Mouse (Mus musculus) CH12.LX (cell line): Measurements from ENCODE around the gene Fam222a. TPM values are rescaled to one million over a fixed set of nuclear protein-coding genes. Genes with fewer than 3 reads are reported as not detected.

ENCODE experiments used
- DNase-seq: peaks from one replicate; pipeline ENCODE4 v3.0.0-alpha.2; 2013; ENCODE audit errors: extremely low read depth
- H3K27ac ChIP-seq: 2 replicates; pipeline ENCODE4 v1.5.1; 2012; ENCODE audit warnings: low read depth, mild to moderate bottlenecking, control low read depth, moderate library complexity; ENCODE audit not compliant: insufficient read depth
- H3K27me3 ChIP-seq: replicated peaks from 2 replicates; pipeline ENCODE3; 2012; ENCODE audit warnings: inconsistent platforms
- H3K36me3 ChIP-seq, 2 experiments: replicated peaks in 1 of 2; 2 replicates each; pipeline versions ENCODE3 to v1.6.1; 2012; ENCODE audit warnings: inconsistent platforms in 1 of 2, low read length in 1 of 2, mild to moderate bottlenecking in 1 of 2, mixed read lengths in 1 of 2, moderate library complexity in 1 of 2; ENCODE audit not compliant: control insufficient read depth in 1 of 2, insufficient read depth in 1 of 2
- H3K4me1 ChIP-seq, 2 experiments: 2 replicates each; pipeline ENCODE4 v1.6.1; 2012; ENCODE audit warnings: inconsistent platforms in 1 of 2, moderate library complexity in 1 of 2; ENCODE audit not compliant: insufficient read depth in 2 of 2, control insufficient read depth in 1 of 2
- H3K4me2 ChIP-seq: 2 replicates; pipeline ENCODE4 v1.6.1; 2012; ENCODE audit warnings: low read depth, mild to moderate bottlenecking, control low read depth; ENCODE audit not compliant: poor library complexity, insufficient read depth, severe bottlenecking
- H3K4me3 ChIP-seq, 3 experiments: fragments of 150-350 bp in 1 of 3; sonication (generic) in 1 of 3; replicated peaks in 1 of 3; 2 replicates each; pipeline versions ENCODE3 to v1.5.1; 2011 to 2012; ENCODE audit warnings: low read depth in 2 of 3, low read length in 2 of 3, mild to moderate bottlenecking in 2 of 3, moderate library complexity in 2 of 3, control low read depth in 1 of 3, improper control_type of control experiment in 1 of 3, inconsistent platforms in 1 of 3, mixed read lengths in 1 of 3; ENCODE audit not compliant: poor library complexity in 1 of 3
- H3K79me2 ChIP-seq: replicated peaks from 2 replicates; pipeline ENCODE4 v1.6.1; 2012; ENCODE audit warnings: mild to moderate bottlenecking, moderate library complexity; ENCODE audit not compliant: control insufficient read depth, poor library complexity, insufficient read depth, severe bottlenecking; ENCODE audit errors: extremely low read depth
- H3K9ac ChIP-seq: 2 replicates; pipeline ENCODE4 v1.6.1; 2012; ENCODE audit warnings: low read depth, mild to moderate bottlenecking, control low read depth, moderate library complexity; ENCODE audit not compliant: insufficient read depth
- H3K9me3 ChIP-seq: replicated peaks from 2 replicates; pipeline ENCODE3; 2012; ENCODE audit warnings: low read length, inconsistent platforms, mixed read lengths
- BHLHE40 ChIP-seq: IDR thresholded peaks from 2 replicates; pipeline ENCODE4 v1.6.1; 2011; ENCODE audit warnings: mild to moderate bottlenecking, low read depth, low read length, improper control_type of control experiment
- CHD1 ChIP-seq: IDR thresholded peaks from 2 replicates; pipeline ENCODE4 v1.6.1; 2012; ENCODE audit warnings: low read depth, low read length, improper control_type of control experiment, inconsistent platforms
- CHD2 ChIP-seq: IDR thresholded peaks from 2 replicates; pipeline ENCODE4 v1.6.1; 2011; ENCODE audit warnings: low read length, improper control_type of control experiment
- CTCF ChIP-seq, 2 experiments: IDR thresholded peaks in 1 of 2; conservative IDR thresholded peaks in 1 of 2; 2 replicates each; pipeline ENCODE4 v1.5.1; 2011 to 2012; ENCODE audit warnings: low read depth in 2 of 2, low read length in 2 of 2, improper control_type of control experiment in 1 of 2, inconsistent platforms in 1 of 2, mild to moderate bottlenecking in 1 of 2, moderate library complexity in 1 of 2
- E2F4 ChIP-seq: IDR thresholded peaks from 2 replicates; pipeline ENCODE4 v1.6.1; 2011; ENCODE audit warnings: low read depth, low read length, improper control_type of control experiment; ENCODE audit not compliant: insufficient replicate concordance
- ETS1 ChIP-seq: conservative IDR thresholded peaks from 2 replicates; pipeline ENCODE4 v1.6.1; 2012; ENCODE audit warnings: low read depth, mild to moderate bottlenecking, inconsistent platforms, low read length, improper control_type of control experiment, moderate library complexity
- GABPA ChIP-seq: IDR thresholded peaks from 2 replicates; pipeline ENCODE4 v1.6.1; 2012; ENCODE audit warnings: low read depth, low read length, improper control_type of control experiment, inconsistent platforms; ENCODE audit not compliant: insufficient replicate concordance
- IRF4 ChIP-seq: IDR thresholded peaks from 2 replicates; pipeline ENCODE4 v1.6.1; 2014; ENCODE audit warnings: low read depth, mild to moderate bottlenecking, inconsistent platforms, low read length, improper control_type of control experiment
- JUN ChIP-seq: IDR thresholded peaks from 2 replicates; pipeline ENCODE4 v1.6.1; 2011; ENCODE audit warnings: low read depth, mild to moderate bottlenecking, low read length, improper control_type of control experiment, moderate library complexity; ENCODE audit not compliant: insufficient read depth
- JUND ChIP-seq: conservative IDR thresholded peaks from 2 replicates; pipeline ENCODE4 v1.6.1; 2011; ENCODE audit warnings: low read depth, low read length, improper control_type of control experiment
- KAT2A ChIP-seq: IDR thresholded peaks from 2 replicates; pipeline ENCODE4 v1.6.1; 2012; ENCODE audit warnings: low read length, improper control_type of control experiment, inconsistent platforms; ENCODE audit not compliant: insufficient replicate concordance
- MAFK ChIP-seq: IDR thresholded peaks from 2 replicates; pipeline ENCODE4 v1.6.1; 2011; ENCODE audit warnings: low read length, improper control_type of control experiment; ENCODE audit not compliant: insufficient replicate concordance
- MAZ ChIP-seq: IDR thresholded peaks from 2 replicates; pipeline ENCODE4 v1.6.1; 2012; ENCODE audit warnings: low read depth, mild to moderate bottlenecking, inconsistent platforms, low read length, improper control_type of control experiment, moderate library complexity
- MEF2A ChIP-seq: IDR thresholded peaks from 2 replicates; pipeline ENCODE4 v1.6.1; 2014; ENCODE audit warnings: low read depth, mild to moderate bottlenecking, inconsistent platforms, low read length, improper control_type of control experiment, borderline replicate concordance
- MXI1 ChIP-seq: IDR thresholded peaks from 2 replicates; pipeline ENCODE4 v1.6.1; 2011; ENCODE audit warnings: mild to moderate bottlenecking, low read depth, low read length, improper control_type of control experiment
- NELFE ChIP-seq: IDR thresholded peaks from 2 replicates; pipeline ENCODE4 v1.6.1; 2011; ENCODE audit warnings: low read depth, low read length, improper control_type of control experiment
- NRF1 ChIP-seq: IDR thresholded peaks from 2 replicates; pipeline ENCODE4 v1.6.1; 2014; ENCODE audit warnings: low read depth, mild to moderate bottlenecking, inconsistent platforms, low read length, improper control_type of control experiment, moderate library complexity
- POLR2A ChIP-seq: IDR thresholded peaks from 2 replicates; pipeline ENCODE4 v1.6.1; 2011; ENCODE audit warnings: low read depth, mild to moderate bottlenecking, improper control_type of control experiment, low read length
- POLR2AphosphoS2 ChIP-seq: IDR thresholded peaks from 2 replicates; pipeline ENCODE4 v1.6.1; 2011; ENCODE audit warnings: low read depth, low read length, improper control_type of control experiment
- SIN3A ChIP-seq: IDR thresholded peaks from 2 replicates; pipeline ENCODE4 v1.6.1; 2012; ENCODE audit warnings: low read length, improper control_type of control experiment, inconsistent platforms
- SMC3 ChIP-seq: IDR thresholded peaks from 2 replicates; pipeline ENCODE4 v1.6.1; 2011; ENCODE audit warnings: low read depth, low read length, improper control_type of control experiment
- TBP ChIP-seq: conservative IDR thresholded peaks from 2 replicates; pipeline ENCODE4 v1.6.1; 2011; ENCODE audit warnings: low read depth, low read length, improper control_type of control experiment
- USF1 ChIP-seq: IDR thresholded peaks from 2 replicates; pipeline ENCODE4 v1.6.1; 2014; ENCODE audit warnings: low read depth, mild to moderate bottlenecking, inconsistent platforms, low read length, improper control_type of control experiment
- USF2 ChIP-seq: conservative IDR thresholded peaks from 2 replicates; pipeline ENCODE4 v1.6.1; 2011; ENCODE audit warnings: low read depth, low read length, improper control_type of control experiment
- ZC3H11A ChIP-seq: IDR thresholded peaks from 2 replicates; pipeline ENCODE4 v1.6.1; 2012; ENCODE audit warnings: low read depth, mild to moderate bottlenecking, inconsistent platforms, low read length, improper control_type of control experiment
- ZMIZ1 ChIP-seq: IDR thresholded peaks from 2 replicates; pipeline ENCODE4 v1.6.1; 2012; ENCODE audit warnings: low read depth, mild to moderate bottlenecking, inconsistent platforms, low read length, improper control_type of control experiment
- ZNF384 ChIP-seq: IDR thresholded peaks from 2 replicates; pipeline ENCODE4 v1.6.1; 2012; ENCODE audit warnings: low read depth, low read length, improper control_type of control experiment, inconsistent platforms
- dilution Hi-C: fragments of 300-500 bp; cut with MboI; formaldehyde crosslinking; loops from 2 replicates; pipeline ENCODE4 v1.14.3; 2020; ENCODE audit warnings: low sequenced_read_pairs; ENCODE audit not compliant: extremely low pct_unique_long_range_greater_than_20kb, extremely low pct_ligation_motif_present
- in situ Hi-C: fragments of 300-500 bp; cut with MboI; formaldehyde crosslinking; loops from 3 replicates; pipeline ENCODE4 v1.14.3; 2019; ENCODE audit warnings: low sequenced_read_pairs, low pct_ligation_motif_present, low pct_unique_long_range_greater_than_20kb, mixed read lengths
- polyA plus RNA-seq: library from polyadenylated mRNA; unstranded; fragments of >175 nt; gene quantifications from 2 replicates; pipeline ENCODE4 v1.2.1, GENCODE M21; 2012; ENCODE audit warnings: low read depth; ENCODE audit not compliant: insufficient read length
- total RNA-seq, 2 experiments: library from RNA; depleted of rRNA; stranded (reverse); fragments of 300-350 nt in 1 of 2; fragments of >200 nt in 1 of 2; gene quantifications; 2 replicates each; pipeline ENCODE4 v1.2.3; 2012 to 2014

Fam222a gene
- total and polyA plus RNA-seq, 3 experiments = 0.13 TPM; not detected in 2

DNA sequence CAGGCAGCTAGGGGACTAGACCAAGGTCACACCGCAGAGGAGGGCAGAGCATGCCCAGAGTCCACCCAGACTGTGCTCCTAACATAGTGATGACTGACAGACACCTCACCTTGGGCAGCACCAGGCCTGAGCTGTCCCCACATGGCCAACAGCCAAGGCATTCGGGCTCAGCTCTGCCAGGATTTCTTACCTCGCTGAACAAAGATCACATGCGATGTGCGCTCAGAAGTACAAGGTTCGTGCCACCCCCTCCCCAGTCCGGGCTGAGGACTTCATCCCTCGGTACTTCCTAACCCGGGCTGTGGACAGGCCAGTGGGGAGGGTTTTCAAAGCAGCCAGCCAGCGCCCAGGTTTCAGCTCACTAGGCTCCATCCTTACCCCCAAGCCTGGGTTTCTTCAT lies 89.6 kb downstream of the Fam222a start:
- dilution Hi-C loops = no loop called here
- no peak overlapping the region for H3K27ac ChIP-seq
- H3K4me3 ChIP-seq = no peak overlapping the region
- peaks cover 6 to 30% of the 10 kb centered on the region in 2 experiments for H3K4me1 ChIP-seq
- no peak overlapping the region for H3K9ac ChIP-seq
- peaks cover 0 to 2% of the 10 kb centered on the region in 2 experiments for H3K36me3 ChIP-seq
- TF ChIP-seq GABPA = no peak
- no peak for TF ChIP-seq BHLHE40
- TF ChIP-seq MXI1 = no peak
- no peak for TF ChIP-seq CHD1
- DNase-seq = no peak
- H3K79me2 ChIP-seq = no peaks in the 10 kb centered on the region
- peaks cover 10% of the 10 kb centered on the region for H3K9me3 ChIP-seq
- H3K4me2 ChIP-seq = no peak overlapping the region
- in situ Hi-C loops = no loop called here
- H3K27me3 ChIP-seq = no peaks in the 10 kb centered on the region

DNA sequence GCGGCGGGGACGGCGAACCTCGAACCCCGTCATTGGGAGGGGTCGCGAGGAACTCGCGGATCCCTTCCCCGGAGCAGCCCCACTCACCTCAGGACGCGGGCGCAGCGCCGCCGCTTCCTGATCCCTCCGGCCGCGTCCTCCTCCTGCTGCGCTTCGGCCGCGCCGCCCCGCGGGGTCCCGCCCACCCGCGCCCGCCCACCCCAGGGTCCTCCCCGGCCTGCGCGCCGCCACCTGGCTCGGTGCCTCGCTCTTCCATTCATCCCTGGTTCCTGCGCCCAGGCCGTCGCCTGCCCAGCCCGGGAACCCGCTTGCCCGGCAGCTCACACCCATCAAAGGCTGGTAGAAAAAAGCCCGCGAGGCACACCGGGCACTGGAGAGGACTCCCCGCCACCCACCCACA lies 90.4 kb downstream of the Fam222a start, which contains the start of gene Trpv4:
Trpv4 (minus strand) TSS at position 167 of the 400 bp plus-strand sequence.
- Histone ChIP-seq H3K79me2 (no peaks in the 10 kb centered on the region), H3K9ac (no peak within 1 kb of the TSS), H3K27ac (no peak within 1 kb of the TSS), H3K4me3 (no peak within 1 kb of the TSS), H3K4me2 (no peak within 1 kb of the TSS), H3K9me3 (peaks cover 15% of the 10 kb centered on the region), H3K36me3 (peaks cover 0 to 4% of the 10 kb centered on the region in 2 experiments), H3K27me3 (no peaks in the 10 kb centered on the region), H3K4me1 (peaks cover 6 to 25% of the 10 kb centered on the region in 2 experiments)
- no peak for DNase-seq
- in situ Hi-C loops (no loop called here), dilution Hi-C loops (no loop called here)
- TF ChIP-seq USF1 (no peak), MXI1 (no peak), TBP (no peak), NELFE (no peak), NRF1 (no peak), CHD1 (no peak), MEF2A (no peak), MAZ (no peak), ZMIZ1 (no peak), GABPA (no peak), POLR2A (no peak), JUN (no peak)
- TF ChIP-seq, all 38 proteins: peak for 0

DNA sequence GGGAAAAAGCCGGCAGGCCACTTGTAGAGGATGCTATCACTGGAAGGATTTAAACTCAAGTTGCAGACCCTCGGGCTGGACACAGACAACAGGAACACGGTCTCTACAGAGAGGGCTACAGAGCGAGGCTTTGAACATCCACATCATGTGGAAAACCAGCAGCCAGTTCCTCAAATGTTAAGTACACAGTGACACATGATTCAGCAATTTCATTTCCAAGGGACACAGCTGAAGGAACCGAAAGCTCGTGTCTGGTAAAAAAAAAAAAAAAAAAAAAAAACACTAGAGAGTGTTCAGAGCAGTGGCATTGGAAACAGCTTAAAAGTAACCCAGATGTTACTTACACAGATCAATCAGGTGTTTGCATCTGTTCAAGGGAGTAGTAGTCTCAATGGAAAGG lies 93.2 kb downstream of the Fam222a start:
- peaks cover 6 to 22% of the 10 kb centered on the region in 2 experiments for H3K4me1 ChIP-seq
- peaks cover 15% of the 10 kb centered on the region for H3K9me3 ChIP-seq
- no peak overlapping the region for H3K4me3 ChIP-seq
- peaks cover 0 to 4% of the 10 kb centered on the region in 2 experiments for H3K36me3 ChIP-seq
- peak; percentile 60 for DNase-seq
- dilution Hi-C loops (no loop called here), in situ Hi-C loops (loop anchor here (5.0 kb wide), 1 partner anchor 34 kb away; no protein-coding TSS in a partner anchor)
- H3K4me2 ChIP-seq = no peak overlapping the region
- H3K27me3 ChIP-seq = no peaks in the 10 kb centered on the region
- H3K27ac ChIP-seq = no peak overlapping the region
- no peak overlapping the region for H3K9ac ChIP-seq
- H3K79me2 ChIP-seq = no peaks in the 10 kb centered on the region
- TF ChIP-seq E2F4 (no peak), IRF4 (peak; percentile 71), CHD2 (no peak), MAFK (peak; percentile 90), KAT2A (no peak), JUND (no peak), SIN3A (0 out of 2 replicates have a peak, but pooled peaks have one; percentile 42), NELFE (no peak), MEF2A (no peak), ZNF384 (peak; percentile 99), NRF1 (no peak), POLR2AphosphoS2 (no peak), SMC3 (no peak), CTCF (conservative IDR thresholded peaks at IDR 0.05 in 1 of 2, IDR thresholded peaks at IDR 0.05 in 1 of 2; ENCODE audit: low read depth in 2 of 2, low read length in 2 of 2) (no peak), ETS1 (peak; percentile 76), USF2 (no peak), ZC3H11A (no peak)
